Mouse (Mus musculus) cortical plate, adult 2 months (tissue): ENCODE measurements around the gene Tle4. TPM values are rescaled to one million over a fixed set of nuclear protein-coding genes. Genes with fewer than 3 reads are reported as not detected.

Experiments used
- H3K27ac ChIP-seq: fragments of 200-500 bp; 2 replicates; pipeline ENCODE4 v1.5.1; 2012; ENCODE audit warnings: low read length, control low read depth, inconsistent platforms; ENCODE audit not compliant: insufficient read depth
- H3K4me1 ChIP-seq: fragments of 200-500 bp; 2 replicates; pipeline ENCODE4 v1.6.1; 2011; ENCODE audit warnings: low read length; ENCODE audit not compliant: control insufficient read depth, insufficient read depth
- H3K4me3 ChIP-seq: fragments of 200-500 bp; 2 replicates; pipeline ENCODE4 v1.5.1; 2011; ENCODE audit warnings: mild to moderate bottlenecking, low read length, control low read depth; ENCODE audit not compliant: insufficient read depth
- CTCF ChIP-seq: fragments of 200-500 bp; IDR thresholded peaks from 2 replicates; pipeline ENCODE4 v1.5.1; 2011; ENCODE audit warnings: mild to moderate bottlenecking, control low read depth, low read length; ENCODE audit not compliant: insufficient read depth; ENCODE audit errors: extremely low read depth
- POLR2A ChIP-seq: fragments of 200-500 bp; IDR thresholded peaks from 2 replicates; pipeline ENCODE4 v1.6.1; 2011; ENCODE audit warnings: mild to moderate bottlenecking, low read length, control low read depth; ENCODE audit not compliant: insufficient read depth; ENCODE audit errors: extremely low read depth
- polyA plus RNA-seq: library from polyadenylated mRNA; depleted of rRNA; stranded (reverse); fragments of >200 nt; gene quantifications from 2 replicates; pipeline ENCODE4 v1.2.3, GENCODE M21; 2012

Gene Tle4
- polyA plus RNA-seq, 1 experiment, result 34.2 TPM

GRCm38 (mm10) chr19:14505885-14506548 is 91.8 kb downstream of the Tle4 start:
- no peak overlapping the region for H3K4me3 ChIP-seq
- TF ChIP-seq POLR2A, result no peak
- TF ChIP-seq CTCF, result no peak
- H3K4me1 ChIP-seq, result peaks cover 4% of the 10 kb centered on the region; the same call in 1 of the 2 replicates
- H3K27ac ChIP-seq, result no peak overlapping the region

- no peak overlapping the region for H3K27ac ChIP-seq
- H3K4me1 ChIP-seq, result peaks cover 5% of the 10 kb centered on the region; the same call in 1 of the 2 replicates
- no peak overlapping the region for H3K4me3 ChIP-seq
- TF ChIP-seq CTCF, result no peak
- TF ChIP-seq POLR2A, result no peak
These were observed 92.5 kb downstream of the Tle4 start for GRCm38 (mm10) chr19:14505401-14505800.

GRCm38 (mm10) chr19:14503862-14504261 is 94.0 kb downstream of the Tle4 start:
- H3K4me1 ChIP-seq, result peaks cover 5% of the 10 kb centered on the region; the same call in 1 of the 2 replicates
- H3K27ac ChIP-seq, result no peak overlapping the region
- no peak overlapping the region for H3K4me3 ChIP-seq
- TF ChIP-seq CTCF, result no peak
- TF ChIP-seq POLR2A, result no peak

- H3K4me3 ChIP-seq, result no peak overlapping the region
- no peak for TF ChIP-seq POLR2A
- TF ChIP-seq CTCF, result no peak
- H3K4me1 ChIP-seq, result peaks cover 4% of the 10 kb centered on the region; the same call in 1 of the 2 replicates
- no peak overlapping the region for H3K27ac ChIP-seq
These were observed 95.6 kb downstream of the Tle4 start for GRCm38 (mm10) chr19:14502234-14502633.

GRCm38 (mm10) chr19:14499835-14500425 is 97.9 kb downstream of the Tle4 start:
- no peak overlapping the region for H3K27ac ChIP-seq

GRCm38 (mm10) chr19:14493047-14493446 is 104.8 kb downstream of the Tle4 start:
- Histone ChIP-seq H3K4me3 (no peak overlapping the region), H3K4me1 (no peaks in the 10 kb centered on the region), H3K27ac (no peak overlapping the region)
- TF ChIP-seq CTCF (no peak), POLR2A (no peak)

More at GRCm38 (mm10) chr19:14499835-14500425, 97.9 kb downstream of the Tle4 start:
- TF ChIP-seq CTCF, result no peak
- TF ChIP-seq POLR2A, result no peak
- Histone ChIP-seq H3K4me3 (no peak overlapping the region), H3K4me1 (peaks cover 4% of the 10 kb centered on the region; the same call in 1 of the 2 replicates)

- H3K4me1 ChIP-seq, result peaks cover 4% of the 10 kb centered on the region; the same call in 1 of the 2 replicates
- no peak for TF ChIP-seq CTCF
- TF ChIP-seq POLR2A, result no peak
- H3K27ac ChIP-seq, result 0 out of 2 replicates have a peak overlapping the region, but pooled peaks have one; percentile 0
- no peak overlapping the region for H3K4me3 ChIP-seq
These were observed 110.7 kb downstream of the Tle4 start for GRCm38 (mm10) chr19:14487180-14487579.

GRCm38 (mm10) chr19:14485176-14485575 is 112.7 kb downstream of the Tle4 start:
- Histone ChIP-seq H3K27ac (no peak overlapping the region), H3K4me1 (peaks cover 6% of the 10 kb centered on the region; the same call in 1 of the 2 replicates)
- TF ChIP-seq POLR2A (no peak), CTCF (no peak)

GRCm38 (mm10) chr19:14482562-14483138 is 115.2 kb downstream of the Tle4 start:
- Histone ChIP-seq H3K4me3 (no peak overlapping the region), H3K4me1 (peaks cover 6% of the 10 kb centered on the region; the same call in 1 of the 2 replicates), H3K27ac (no peak overlapping the region)
- TF ChIP-seq CTCF (no peak), POLR2A (no peak)

More at GRCm38 (mm10) chr19:14485176-14485575, 112.7 kb downstream of the Tle4 start:
- no peak overlapping the region for H3K4me3 ChIP-seq
